Mouse (Mus musculus): ENCODE results near the gene Tubb2a.

DNA sequence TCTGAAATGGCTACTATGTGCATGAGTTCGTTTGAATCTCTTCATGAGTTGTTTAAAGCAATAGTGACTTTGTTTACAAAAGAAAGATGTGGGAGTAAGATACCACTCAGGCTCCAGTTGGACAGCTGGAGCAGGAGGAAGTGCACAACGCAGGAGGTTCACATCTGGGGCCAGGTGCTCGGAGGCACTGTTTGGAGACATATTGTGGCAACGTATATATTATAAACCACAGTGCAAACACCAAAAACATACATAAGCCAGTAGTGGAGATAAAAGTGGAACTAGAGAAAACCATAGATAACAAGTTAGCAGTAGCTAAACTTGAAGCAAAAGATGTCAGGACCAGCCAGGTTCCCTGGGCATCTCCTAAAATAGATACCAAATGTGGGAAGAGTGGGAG, 41.6 kb upstream of the Tubb2a start:
- TF ChIP-seq CTCF (IDR thresholded peaks at IDR 0.05; ENCODE audit: low read depth, low read length) (no peak), POLR2A (IDR thresholded peaks at IDR 0.05; ENCODE audit: borderline replicate concordance, low read depth, low read length) (no peak)

Data from bone marrow macrophage, adult 2 months (primary cell).